Mouse (Mus musculus): ENCODE data around the gene Copg2. TPM values are rescaled to one million over a fixed set of nuclear protein-coding genes. Genes with fewer than 3 reads are reported as not detected.

Copg2 gene
- polyA plus RNA-seq, 1 experiment from 2014 or later, result 24.6 TPM

- no peaks in the 10 kb centered on the region for H3K9me3 ChIP-seq (replicated peaks)
- WGBS, result 45% methylated on average over 6 of the region's 6 CpGs
- H3K27me3 ChIP-seq, result no peaks in the 10 kb centered on the region
- peaks cover 32% of the 10 kb centered on the region for H3K4me1 ChIP-seq
- H3K9ac ChIP-seq, result no peak overlapping the region
- H3K27ac ChIP-seq, result peak overlapping the region; percentile 46
- no peak overlapping the region for H3K4me2 ChIP-seq
- no peak overlapping the region for H3K4me3 ChIP-seq (replicated peaks)
- H3K36me3 ChIP-seq, result no peaks in the 10 kb centered on the region
- ATAC-seq (replicated peaks; ENCODE audit: low FRiP score), result no peak
Measured at GRCm38 (mm10) chr6:30702881-30703280, 193.7 kb downstream of the Copg2 start.

- Histone ChIP-seq H3K27me3 (no peaks in the 10 kb centered on the region), H3K27ac (peak overlapping the region; percentile 87), H3K4me2 (peak overlapping the region; percentile 8; the same call in 1 of the 2 replicates), H3K4me3 (replicated peaks) (no peak overlapping the region), H3K36me3 (no peaks in the 10 kb centered on the region), H3K9me3 (replicated peaks) (no peaks in the 10 kb centered on the region), H3K4me1 (peaks cover 27% of the 10 kb centered on the region), H3K9ac (no peak overlapping the region)
- peak; percentile 53 for ATAC-seq (replicated peaks; ENCODE audit: low FRiP score)
- 23% methylated on average over 6 of the region's 6 CpGs for WGBS
Measured at GRCm38 (mm10) chr6:30700182-30700581, 196.4 kb downstream of the Copg2 start.

GRCm38 (mm10) chr6:30698036-30698435 is 198.6 kb downstream of the Copg2 start:
- H3K4me2 ChIP-seq, result no peak overlapping the region
- H3K9ac ChIP-seq, result no peak overlapping the region
- H3K36me3 ChIP-seq, result no peaks in the 10 kb centered on the region
- no peak overlapping the region for H3K4me3 ChIP-seq (replicated peaks)
- ATAC-seq (replicated peaks; ENCODE audit: low FRiP score), result no peak
- no peaks in the 10 kb centered on the region for H3K27me3 ChIP-seq
- WGBS, result 87% methylated on average over 4 of the region's 4 CpGs
- H3K4me1 ChIP-seq, result peaks cover 31% of the 10 kb centered on the region
- H3K9me3 ChIP-seq (replicated peaks), result no peaks in the 10 kb centered on the region
- peak overlapping the region; percentile 63 for H3K27ac ChIP-seq

MicroRNA genes within 50 kb of the gene (microRNA counts, 519-probe panel; counts per million panel counts)
- microRNA mmu-miR-335-3p (3,165 counts per million, percentile 84 among the panel's probes with 10 or more counts), microRNA mmu-miR-335-5p (4,269 counts per million, percentile 97 among the panel's probes with 10 or more counts)

Small RNAs within 50 kb of the gene (microRNA-seq; reads per million reads assigned to microRNA genes)
- gene Mir335, result 75,012 reads per million, percentile 100 among the genes with 10 or more reads in this experiment

Other genes starting within 250 kb of the Copg2 start
- gene Cep41, start 203.0 kb downstream of the Copg2 start, polyA plus RNA-seq (2015; fragmentation: Nextera tagmentation; extraction: Ambion mirVana), result 23.5 and 24.9 TPM in 2 replicates
- 2,036 and 2,131 TPM in 2 replicates for gene Mest, start 173.2 kb downstream of the Copg2 start, polyA plus RNA-seq (2015; fragmentation: Nextera tagmentation; extraction: Ambion mirVana)
- gene Tsga13, start 18.8 kb upstream of the Copg2 start, polyA plus RNA-seq (2015; fragmentation: Nextera tagmentation; extraction: Ambion mirVana), result 0.32 and 0.33 TPM in 2 replicates
- 3.9 and 5.3 TPM in 2 replicates for gene Klf14, start 62.3 kb upstream of the Copg2 start, polyA plus RNA-seq (2015; fragmentation: Nextera tagmentation; extraction: Ambion mirVana)

Data from kidney, embryonic 15.5 days (tissue).